In the genomic region with DNA sequence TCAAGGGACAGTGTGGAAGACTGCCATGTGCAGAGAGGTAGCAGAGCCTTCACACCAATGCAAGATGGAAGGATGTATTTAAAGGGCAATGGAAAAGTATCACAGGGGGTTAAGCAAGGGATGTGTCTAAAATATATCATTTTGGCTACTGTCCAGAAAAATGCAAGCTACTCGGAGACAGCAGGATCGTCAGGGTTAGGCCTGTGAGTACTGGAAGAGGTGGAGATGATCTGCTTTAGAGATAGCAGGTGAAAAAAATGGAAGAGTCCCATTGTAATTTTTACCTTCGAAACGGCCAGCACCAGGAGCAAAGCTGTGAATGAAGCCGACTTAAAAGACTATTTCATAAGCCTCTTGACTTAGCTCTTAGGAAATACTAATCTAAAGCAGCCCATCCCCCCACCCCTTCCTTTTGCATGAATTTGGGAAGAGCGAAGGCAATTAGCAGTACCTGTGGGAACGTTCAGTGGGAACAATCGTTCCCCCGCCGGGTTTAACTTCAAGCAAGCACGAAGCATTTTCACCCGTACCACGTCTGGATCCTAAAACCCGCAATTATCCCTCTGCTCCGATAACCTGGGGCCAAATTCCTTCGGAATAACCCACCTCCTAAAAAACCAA, we compare ENCODE assay signal across 8 mouse cellular contexts. TPM values are rescaled to one million over a fixed set of nuclear protein-coding genes. Genes with fewer than 3 reads are reported as not detected.
DNase-seq lines count a peak whose midpoint lies in the region; ATAC-seq lines count a peak whose summit lies in the region.

No protein-coding gene starts in this region.

- no peaks in the 10 kb centered on the region for H3K27me3 ChIP-seq in intestine, embryonic 16.5 days (replicated peaks; ENCODE audit: control insufficient read depth, insufficient read depth, low read length)
- no peaks in the 10 kb centered on the region for H3K27me3 ChIP-seq in neural tube, embryonic 12.5 days (replicated peaks)

- peak overlapping the region; percentile 96 for H3K9ac ChIP-seq in intestine, embryonic 16.5 days (ENCODE audit: low read depth, low read length)
- H3K9ac ChIP-seq in neural tube, embryonic 12.5 days = peak overlapping the region; percentile 92

- WGBS in intestine, embryonic 16.5 days = 1% methylated on average over 16 of the region's 16 CpGs
- 2% methylated on average over 16 of the region's 16 CpGs for WGBS in neural tube, embryonic 12.5 days

- no peak for ATAC-seq in intestine, embryonic 16.5 days
- ATAC-seq in neural tube, embryonic 12.5 days (ENCODE audit: low FRiP score, low read depth) = no peak

- H3K4me1 ChIP-seq in intestine, embryonic 16.5 days (ENCODE audit: control insufficient read depth, insufficient read depth, low read length) = peaks cover 9% of the 10 kb centered on the region; the same call in 1 of the 2 replicates
- peaks cover 25% of the 10 kb centered on the region for H3K4me1 ChIP-seq in neural tube, embryonic 12.5 days

- H3K36me3 ChIP-seq in intestine, embryonic 16.5 days (ENCODE audit: control insufficient read depth, insufficient read depth, low read length) = no peaks in the 10 kb centered on the region
- no peaks in the 10 kb centered on the region for H3K36me3 ChIP-seq in neural tube, embryonic 12.5 days

- H3K4me3 ChIP-seq in intestine, embryonic 16.5 days (ENCODE audit: low read length) = peak overlapping the region; percentile 92
- H3K4me3 ChIP-seq in neural tube, embryonic 12.5 days = peak overlapping the region; percentile 86

- H3K4me2 ChIP-seq in intestine, embryonic 16.5 days (ENCODE audit: low read depth, low read length) = peak overlapping the region; percentile 78
- H3K4me2 ChIP-seq in neural tube, embryonic 12.5 days (replicated peaks) = peak overlapping the region; percentile 76

- no peaks in the 10 kb centered on the region for H3K9me3 ChIP-seq in intestine, embryonic 16.5 days (ENCODE audit: control insufficient read depth, low read length)
- H3K9me3 ChIP-seq in neural tube, embryonic 12.5 days = no peaks in the 10 kb centered on the region

- DNase-seq in cerebellum, adult 9-10 months = peak; percentile 71
- DNase-seq in cerebellum, adult 11 months = no peak
- DNase-seq in 3T3-L1 (ENCODE audit: low read depth, low spot score) = peak; percentile 39
- DNase-seq in embryo, embryonic 9.5 days (ENCODE audit: extremely low spot score) = peak; percentile 21
- no peak for DNase-seq in ovary, postnatal 36 days (ENCODE audit: low spot score)
- DNase-seq in gastrocnemius, postnatal 25 days = no peak

- H3K27ac ChIP-seq in intestine, embryonic 16.5 days (ENCODE audit: low read length) = peak overlapping the region; percentile 100
- peak overlapping the region; percentile 98 for H3K27ac ChIP-seq in neural tube, embryonic 12.5 days

RNA-seq across cellular contexts. Expression of gene Scaf8, which starts 0.9 kb away (rescaled TPM):
- 12.8 and 14.4 TPM in 2 replicates for polyA plus RNA-seq in intestine, embryonic 16.5 days (2015; fragmentation: Nextera tagmentation; extraction: Ambion mirVana)
- 23.6 and 24.9 TPM in 2 replicates for polyA plus RNA-seq in neural tube, embryonic 12.5 days (2016; fragmentation: Nextera tagmentation; extraction: Ambion mirVana)
- 10 to 100 TPM; 17.9 to 20.1 TPM for total RNA-seq in gastrocnemius, postnatal 25 days (2021)

Comparison
In these comparisons a context has a peak if more than half of its experiments do, and no peak if none do; other contexts are left out.
1. DNase-seq: peak in cerebellum, adult 9-10 months (single experiment), 3T3-L1 (single experiment) and embryo, embryonic 9.5 days (single experiment); none in cerebellum, adult 11 months (single experiment), ovary, postnatal 36 days (single experiment) and gastrocnemius, postnatal 25 days (single experiment).